Mouse (Mus musculus): Measurements from ENCODE around the gene Palm. TPM values are rescaled to one million over a fixed set of nuclear protein-coding genes. Genes with fewer than 3 reads are reported as not detected.

The Palm gene
- polyA plus RNA-seq, 1 experiment from 2014 or later: 51.3 TPM

- DNase-seq (ENCODE audit: low spot score): peak; percentile 83
Measured at GRCm38 (mm10) chr10:79854801-79855541, 61.6 kb downstream of the Palm start.

- no peak for DNase-seq (ENCODE audit: low spot score)
Measured at GRCm38 (mm10) chr10:79855558-79856184, 62.3 kb downstream of the Palm start.

GRCm38 (mm10) chr10:79856280-79856679 lies 62.9 kb downstream of the Palm start:
- no peak for DNase-seq (ENCODE audit: low spot score)

GRCm38 (mm10) chr10:79856704-79857451 lies 63.5 kb downstream of the Palm start:
- no peak for DNase-seq (ENCODE audit: low spot score)

GRCm38 (mm10) chr10:79857452-79857811 lies 64.1 kb downstream of the Palm start:
- DNase-seq (ENCODE audit: low spot score): no peak

GRCm38 (mm10) chr10:79857894-79858293 lies 64.5 kb downstream of the Palm start:
- no peak for DNase-seq (ENCODE audit: low spot score)

- DNase-seq (ENCODE audit: low spot score): no peak
Measured at GRCm38 (mm10) chr10:79858416-79859074, 65.2 kb downstream of the Palm start.

GRCm38 (mm10) chr10:79859116-79859515 lies 65.7 kb downstream of the Palm start:
- DNase-seq (ENCODE audit: low spot score): no peak

- no peak for DNase-seq (ENCODE audit: low spot score)
Measured at GRCm38 (mm10) chr10:79860079-79860911, 66.9 kb downstream of the Palm start.

- no peak for DNase-seq (ENCODE audit: low spot score)
Measured at GRCm38 (mm10) chr10:79861230-79862048, 68.1 kb downstream of the Palm start.

GRCm38 (mm10) chr10:79862049-79862788 lies 68.8 kb downstream of the Palm start:
- no peak for DNase-seq (ENCODE audit: low spot score)

GRCm38 (mm10) chr10:79862925-79863324 lies 69.6 kb downstream of the Palm start:
- no peak for DNase-seq (ENCODE audit: low spot score)

- no peak for DNase-seq (ENCODE audit: low spot score)
Measured at GRCm38 (mm10) chr10:79864351-79865188, 71.2 kb downstream of the Palm start.

- DNase-seq (ENCODE audit: low spot score): no peak
Measured at GRCm38 (mm10) chr10:79865189-79865601, 71.8 kb downstream of the Palm start.

GRCm38 (mm10) chr10:79865801-79866295 lies 72.5 kb downstream of the Palm start:
- no peak for DNase-seq (ENCODE audit: low spot score)

- no peak for DNase-seq (ENCODE audit: low spot score)
Measured at GRCm38 (mm10) chr10:79866601-79867000, 73.2 kb downstream of the Palm start.

Measured in thymus, postnatal 0 days (tissue).